Mouse (Mus musculus) thymus, postnatal 25 days (tissue): Measurements from ENCODE around the gene Jak3.

ENCODE experiments used
- DNase-seq: peaks from one replicate; pipeline ENCODE4 v3.0.0; 2022

The Jak3 gene

GRCm38 (mm10) chr8:71665331-71666130, 10.6 kb upstream of the Jak3 start:
- DNase-seq, result peak; percentile 59

GRCm38 (mm10) chr8:71666855-71667254, 9.2 kb upstream of the Jak3 start:
- no peak for DNase-seq

GRCm38 (mm10) chr8:71667256-71667655, 8.8 kb upstream of the Jak3 start:
- DNase-seq, result no peak

- DNase-seq, result peak; percentile 42
These were observed 7.7 kb upstream of the Jak3 start for GRCm38 (mm10) chr8:71668220-71668975.

GRCm38 (mm10) chr8:71670198-71670597, 5.9 kb upstream of the Jak3 start:
- no peak for DNase-seq

- peak; percentile 29 for DNase-seq
These were observed 5.2 kb upstream of the Jak3 start for GRCm38 (mm10) chr8:71670621-71671548.

GRCm38 (mm10) chr8:71671549-71671965, 4.5 kb upstream of the Jak3 start, which contains the start of gene Unc13a:
TSS of gene Unc13a (minus strand) at chr8:71671757.
- peak; percentile 93 for DNase-seq

- DNase-seq, result no peak
These were observed 3.8 kb upstream of the Jak3 start for GRCm38 (mm10) chr8:71672168-71672735.

- no peak for DNase-seq
These were observed 2.0 kb upstream of the Jak3 start for GRCm38 (mm10) chr8:71674071-71674470.

- DNase-seq, result peak; percentile 12
These were observed 558 bp upstream of the Jak3 start for GRCm38 (mm10) chr8:71675456-71676019.

- peak; percentile 19 for DNase-seq
These were observed 707 bp downstream of the Jak3 start for GRCm38 (mm10) chr8:71676803-71677202.

GRCm38 (mm10) chr8:71677555-71677954, 1.5 kb downstream of the Jak3 start:
- peak; percentile 39 for DNase-seq

GRCm38 (mm10) chr8:71678216-71678615, 2.1 kb downstream of the Jak3 start:
- no peak for DNase-seq

GRCm38 (mm10) chr8:71679116-71679515, 3.0 kb downstream of the Jak3 start:
- no peak for DNase-seq

- DNase-seq, result no peak
These were observed 3.6 kb downstream of the Jak3 start for GRCm38 (mm10) chr8:71679550-71680168.

- DNase-seq, result no peak
These were observed 4.4 kb downstream of the Jak3 start for GRCm38 (mm10) chr8:71680471-71680870.

- DNase-seq, result no peak
These were observed 5.3 kb downstream of the Jak3 start for GRCm38 (mm10) chr8:71681369-71681915.

- DNase-seq, result no peak
These were observed 6.7 kb downstream of the Jak3 start for GRCm38 (mm10) chr8:71682832-71683231.

GRCm38 (mm10) chr8:71684701-71685100, 8.6 kb downstream of the Jak3 start:
- DNase-seq, result no peak

GRCm38 (mm10) chr8:71685573-71685972, 9.5 kb downstream of the Jak3 start:
- DNase-seq, result no peak

- DNase-seq, result no peak
These were observed 10.1 kb downstream of the Jak3 start for GRCm38 (mm10) chr8:71686143-71686734.
